Mouse (Mus musculus): ENCODE results near the gene Rhoj. TPM values are rescaled to one million over a fixed set of nuclear protein-coding genes. Genes with fewer than 3 reads are reported as not detected.
"Not testable (repeated sequence)": the region's sequence is repeated elsewhere in the genome, so short reads cannot be mapped to it uniquely, and the experiment has no call there.

Rhoj gene
- total RNA-seq, 1 experiment from 2014 or later: 2.7 TPM

DNA sequence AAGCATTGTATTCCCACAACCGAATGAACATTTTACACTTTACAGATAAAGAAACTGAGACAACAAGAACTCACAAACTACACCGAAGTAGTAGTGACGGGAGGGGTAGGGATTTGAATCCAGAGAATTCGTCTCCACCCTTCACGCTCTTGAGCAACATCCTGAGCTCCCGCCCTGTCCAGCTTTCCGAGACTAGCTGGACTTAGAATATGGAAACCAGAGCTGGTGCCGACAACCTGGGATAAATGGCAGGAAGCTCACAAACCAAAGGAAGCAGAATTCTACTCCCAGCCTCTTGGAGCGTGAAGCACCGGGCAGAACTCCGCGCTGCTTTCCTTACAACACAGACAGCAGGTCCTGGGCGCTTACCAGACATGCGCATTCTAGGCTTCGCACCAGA lies 79.7 kb downstream of the Rhoj start:
- no peak for ATAC-seq (ENCODE audit: extremely low read depth, insufficient number of reproducible peaks, low FRiP score, poor library complexity, severe bottlenecking)

- ATAC-seq (ENCODE audit: extremely low read depth, insufficient number of reproducible peaks, low FRiP score, poor library complexity, severe bottlenecking): no peak
Measured at GRCm38 (mm10) chr12:75388521-75388920, 80.4 kb downstream of the Rhoj start.

DNA sequence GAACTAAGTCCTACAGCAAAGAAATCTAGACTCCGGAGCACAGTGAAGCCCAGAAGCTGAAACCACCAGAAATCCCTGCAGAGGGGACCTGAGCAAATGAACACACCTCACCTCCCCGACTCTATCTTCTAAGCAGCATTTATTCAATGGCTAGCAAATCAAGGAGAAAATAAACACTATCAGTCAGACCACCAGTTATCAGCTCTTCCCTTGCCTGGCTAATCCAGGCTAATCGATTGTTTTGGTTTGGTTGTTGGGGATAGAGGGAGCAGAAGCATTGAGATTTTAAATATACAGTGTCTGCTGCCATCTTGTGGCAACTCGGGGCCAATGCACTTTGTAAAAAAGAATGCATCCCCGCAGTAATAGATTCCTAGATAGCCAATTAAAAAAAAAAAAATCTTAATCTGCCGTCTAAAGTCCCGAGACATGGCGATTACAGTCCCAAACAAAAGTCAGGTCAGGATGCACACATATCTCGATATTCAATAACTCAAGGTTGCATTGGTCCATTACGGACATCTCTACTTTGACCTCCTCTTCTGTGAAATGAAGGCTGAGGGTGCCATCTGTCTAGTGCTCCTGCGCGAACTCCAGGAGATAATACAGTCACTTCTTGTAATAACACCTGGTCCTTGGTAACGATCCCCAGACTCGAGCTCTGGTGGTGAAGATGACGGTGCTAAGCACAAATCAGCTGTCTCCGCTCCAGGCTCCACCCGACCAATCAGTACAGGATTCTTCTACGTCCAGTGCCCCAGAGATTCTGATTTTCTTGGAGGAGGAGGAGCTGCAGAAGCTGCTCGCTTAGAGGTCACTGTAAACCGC lies 81.4 kb downstream of the Rhoj start:
- no peak for ATAC-seq (ENCODE audit: extremely low read depth, insufficient number of reproducible peaks, low FRiP score, poor library complexity, severe bottlenecking)

DNA sequence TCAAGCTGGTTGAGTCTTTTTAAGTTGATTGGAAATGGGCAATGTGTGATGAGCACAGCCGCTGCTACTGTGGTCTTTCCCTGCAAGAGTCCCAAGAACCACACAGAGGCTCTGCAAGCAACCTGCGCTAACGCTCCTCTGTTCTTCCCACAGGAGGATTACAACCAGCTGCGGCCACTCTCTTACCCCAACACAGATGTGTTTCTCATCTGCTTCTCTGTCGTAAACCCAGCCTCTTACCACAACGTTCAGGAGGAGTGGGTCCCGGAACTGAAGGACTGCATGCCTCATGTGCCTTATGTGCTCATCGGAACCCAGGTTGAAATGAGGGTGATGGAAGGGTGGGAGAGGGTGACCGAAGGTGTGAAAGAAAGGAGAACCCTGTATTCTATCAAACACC lies 83.4 kb downstream of the Rhoj start:
- ATAC-seq (ENCODE audit: extremely low read depth, insufficient number of reproducible peaks, low FRiP score, poor library complexity, severe bottlenecking): no peak

- ATAC-seq (ENCODE audit: extremely low read depth, insufficient number of reproducible peaks, low FRiP score, poor library complexity, severe bottlenecking): no peak
Measured at GRCm38 (mm10) chr12:75394011-75394773, 86.1 kb downstream of the Rhoj start.

GRCm38 (mm10) chr12:75396616-75397015 lies 88.5 kb downstream of the Rhoj start:
- no peak for ATAC-seq (ENCODE audit: extremely low read depth, insufficient number of reproducible peaks, low FRiP score, poor library complexity, severe bottlenecking)

GRCm38 (mm10) chr12:75397077-75397476 lies 89.0 kb downstream of the Rhoj start:
- ATAC-seq (ENCODE audit: extremely low read depth, insufficient number of reproducible peaks, low FRiP score, poor library complexity, severe bottlenecking): no peak

- peak; percentile 37; the same call in 1 of the 2 replicates for ATAC-seq (ENCODE audit: extremely low read depth, insufficient number of reproducible peaks, low FRiP score, poor library complexity, severe bottlenecking)
Measured at GRCm38 (mm10) chr12:75412964-75413363, 104.8 kb downstream of the Rhoj start.

DNA sequence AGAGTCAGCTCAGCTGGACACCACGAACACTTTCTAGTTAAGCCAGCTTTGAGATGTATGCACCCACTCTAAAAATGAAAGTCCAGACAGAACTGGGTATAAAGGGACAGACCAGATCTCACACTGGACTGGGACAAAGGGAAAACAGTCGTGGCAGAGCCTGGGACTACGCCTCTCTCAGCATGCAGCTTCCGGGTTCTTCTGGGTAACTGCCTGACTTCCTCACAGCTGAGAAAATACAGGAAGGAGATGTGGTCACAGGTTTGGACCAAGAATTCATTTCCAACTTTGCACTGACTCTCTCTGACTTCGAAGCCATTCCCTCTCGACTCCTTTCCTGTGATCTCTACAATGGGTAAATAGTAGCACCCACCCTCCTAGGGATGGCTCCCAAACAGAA lies 106.9 kb downstream of the Rhoj start:
- ATAC-seq (ENCODE audit: extremely low read depth, insufficient number of reproducible peaks, low FRiP score, poor library complexity, severe bottlenecking): peak; percentile 25; the same call in 1 of the 2 replicates

DNA sequence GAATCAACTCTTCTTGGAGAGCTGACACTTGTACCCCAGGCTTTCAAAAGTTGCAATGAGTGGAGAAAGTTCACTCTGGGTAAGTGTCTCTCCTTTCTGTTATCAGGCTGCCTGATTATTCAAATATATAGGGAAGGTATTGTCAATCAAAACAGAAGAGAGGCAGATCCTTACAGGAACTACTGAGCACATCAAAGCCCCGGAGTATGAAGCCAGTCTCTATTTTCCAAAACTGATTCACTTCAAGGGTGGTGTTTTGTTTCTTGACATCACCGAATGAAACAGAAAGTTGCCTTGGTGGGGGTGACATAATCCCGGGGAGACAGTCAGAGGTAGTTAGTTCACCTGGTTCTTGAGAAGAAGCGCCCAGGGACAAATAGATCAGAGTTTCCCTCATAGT lies 108.6 kb downstream of the Rhoj start, which contains the start of gene Gphb5:
TSS of gene Gphb5 (minus strand) at position 101 of the 400 bp plus-strand sequence.
- ATAC-seq (ENCODE audit: extremely low read depth, insufficient number of reproducible peaks, low FRiP score, poor library complexity, severe bottlenecking): no peak

DNA sequence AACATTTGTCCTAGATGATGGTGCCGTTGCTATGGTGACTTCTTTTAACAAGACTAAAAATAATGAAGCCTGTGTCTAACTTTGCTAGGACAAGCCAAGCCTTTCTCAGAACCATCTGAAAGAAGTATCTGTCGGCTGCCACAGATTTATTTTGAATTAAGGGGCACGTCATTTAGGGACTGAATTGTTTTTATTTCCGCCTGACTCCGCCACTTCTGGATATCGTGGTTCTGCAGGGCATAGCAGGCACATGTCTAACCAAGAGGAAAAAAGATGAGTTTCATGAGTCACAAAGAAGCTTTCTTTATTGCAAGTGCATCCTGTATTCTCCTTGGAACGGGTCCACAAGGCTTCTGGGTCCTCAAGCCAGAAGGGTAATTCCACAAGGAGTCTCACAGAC lies 116.2 kb downstream of the Rhoj start:
- ATAC-seq (ENCODE audit: extremely low read depth, insufficient number of reproducible peaks, low FRiP score, poor library complexity, severe bottlenecking): no peak

DNA sequence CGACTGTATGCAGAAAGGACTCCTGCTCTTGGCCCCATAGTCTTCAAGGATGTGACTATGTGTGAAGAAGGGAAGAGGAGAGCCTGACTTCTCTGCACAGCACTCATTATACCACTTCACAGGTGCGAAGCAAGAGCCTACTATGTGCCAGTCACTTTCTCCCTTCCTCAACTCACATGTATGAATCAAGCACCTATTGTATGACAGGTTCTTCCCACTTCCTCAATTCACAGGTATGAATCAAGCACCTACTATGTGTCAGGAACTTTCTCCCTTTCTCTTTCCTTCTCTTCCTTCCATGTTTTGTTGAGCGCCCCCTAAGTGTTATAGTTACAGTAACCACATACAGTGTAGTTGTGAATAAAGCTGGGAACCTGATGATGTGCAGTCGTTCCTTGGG lies 116.7 kb downstream of the Rhoj start:
- ATAC-seq (ENCODE audit: extremely low read depth, insufficient number of reproducible peaks, low FRiP score, poor library complexity, severe bottlenecking): no peak

DNA sequence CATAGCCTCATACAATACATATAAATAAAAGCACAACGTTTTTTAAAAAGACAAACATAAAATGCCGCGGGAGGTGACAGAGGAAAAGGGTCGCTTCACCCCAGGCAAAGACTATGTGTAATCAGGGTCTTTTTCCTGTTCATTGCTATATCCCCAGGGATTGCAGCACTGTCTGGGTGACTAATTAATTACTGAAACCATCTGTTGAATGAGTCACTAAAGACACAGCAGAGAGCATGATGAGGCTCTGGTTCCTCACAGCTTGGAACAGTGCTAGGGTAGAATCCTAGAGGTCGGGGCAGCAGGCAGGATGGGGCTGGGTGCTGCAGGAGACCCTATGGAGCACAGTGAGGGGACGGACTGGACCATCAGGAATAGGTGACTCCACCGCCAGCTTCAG lies 117.8 kb downstream of the Rhoj start:
- no peak for ATAC-seq (ENCODE audit: extremely low read depth, insufficient number of reproducible peaks, low FRiP score, poor library complexity, severe bottlenecking)

DNA sequence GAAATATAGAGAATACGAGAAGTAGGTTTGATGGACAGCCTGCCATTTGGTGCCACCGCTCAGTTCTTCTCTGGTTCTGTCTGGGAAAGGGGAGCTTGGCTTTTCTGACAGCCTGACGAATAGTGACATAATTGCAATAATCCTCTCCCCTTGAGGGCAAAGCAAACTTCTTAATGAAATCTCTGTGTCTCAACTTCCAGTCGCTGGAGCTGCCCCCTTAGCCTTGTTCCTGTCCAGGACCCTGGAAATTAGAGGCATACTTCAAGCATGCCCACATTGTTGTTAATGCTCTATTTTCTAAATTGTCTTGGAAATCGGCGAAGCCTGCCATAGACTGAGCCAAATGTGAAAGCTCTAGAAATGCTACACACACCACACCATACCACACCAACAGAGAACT lies 120.6 kb downstream of the Rhoj start:
- ATAC-seq (ENCODE audit: extremely low read depth, insufficient number of reproducible peaks, low FRiP score, poor library complexity, severe bottlenecking): no peak

GRCm38 (mm10) chr12:75429685-75430396 lies 121.7 kb downstream of the Rhoj start:
- no peak for ATAC-seq (ENCODE audit: extremely low read depth, insufficient number of reproducible peaks, low FRiP score, poor library complexity, severe bottlenecking)

GRCm38 (mm10) chr12:75432400-75432799 lies 124.3 kb downstream of the Rhoj start:
- not testable (repeated sequence) for ATAC-seq (ENCODE audit: extremely low read depth, insufficient number of reproducible peaks, low FRiP score, poor library complexity, severe bottlenecking)

- ATAC-seq (ENCODE audit: extremely low read depth, insufficient number of reproducible peaks, low FRiP score, poor library complexity, severe bottlenecking): no peak
Measured at GRCm38 (mm10) chr12:75446245-75446644, 138.1 kb downstream of the Rhoj start.

DNA sequence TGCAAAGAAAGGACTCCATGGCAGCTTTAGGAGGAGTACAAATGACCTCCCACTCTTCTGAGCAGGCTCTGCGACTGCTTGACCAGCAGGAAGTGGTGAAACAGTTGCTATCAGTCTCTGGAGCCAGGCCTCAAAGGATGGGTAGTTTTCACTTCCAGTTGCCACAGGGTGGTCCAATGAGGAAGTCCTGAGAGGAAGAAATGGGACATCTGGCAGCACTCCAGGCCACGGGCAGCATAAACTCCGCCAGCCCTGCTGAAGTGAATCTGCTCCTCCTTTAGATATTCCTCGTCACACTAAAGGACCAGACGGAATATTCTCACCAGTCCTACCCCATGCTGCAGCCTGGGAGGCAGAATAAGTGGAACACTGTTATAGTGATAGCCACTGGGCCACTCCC lies 140.8 kb downstream of the Rhoj start:
- no peak for ATAC-seq (ENCODE audit: extremely low read depth, insufficient number of reproducible peaks, low FRiP score, poor library complexity, severe bottlenecking)

- ATAC-seq (ENCODE audit: extremely low read depth, insufficient number of reproducible peaks, low FRiP score, poor library complexity, severe bottlenecking): no peak
Measured at GRCm38 (mm10) chr12:75449475-75449966, 141.4 kb downstream of the Rhoj start.
